Mouse (Mus musculus): ENCODE data around the gene Gm21818. TPM values are rescaled to one million over a fixed set of nuclear protein-coding genes. Genes with fewer than 3 reads are reported as not detected.
"Not testable (repeated sequence)": the region's sequence is repeated elsewhere in the genome, so short reads cannot be mapped to it uniquely, and the experiment has no call there.

Gene Gm21818
- polyA plus RNA-seq, 1 experiment from 2014 or later, result not detected

DNA sequence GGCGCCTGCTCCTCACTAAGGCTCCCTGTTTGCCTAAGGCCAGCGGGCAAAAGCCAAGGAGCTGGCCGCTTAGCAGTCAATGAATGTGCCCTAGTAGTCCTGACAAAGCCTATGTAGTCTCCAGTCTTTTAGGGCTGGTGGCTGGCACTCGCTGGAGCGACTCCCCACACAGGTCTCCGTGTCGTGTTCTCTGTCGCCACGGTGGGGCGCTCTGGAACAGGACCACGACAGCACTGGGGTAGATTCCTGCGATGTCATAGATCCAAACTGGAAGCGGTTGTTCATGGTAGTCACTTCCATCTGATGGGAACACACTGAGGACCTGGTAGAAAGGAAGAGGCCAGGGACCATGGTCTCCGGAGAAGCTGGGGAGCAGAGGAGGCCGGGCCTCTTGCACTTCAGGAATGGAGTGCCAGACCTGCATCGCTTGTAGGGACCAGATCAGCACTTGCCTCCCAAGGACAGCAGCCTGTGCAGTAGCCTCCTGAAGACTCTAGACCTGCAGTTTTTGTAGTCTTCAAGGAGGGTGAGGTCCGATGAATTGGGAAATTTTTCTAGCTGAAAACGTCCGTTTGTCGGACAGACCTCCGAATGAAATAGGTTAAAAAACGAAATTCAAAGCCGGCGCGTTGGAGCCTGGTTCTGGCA lies 50.9 kb downstream of the Gm21818 start:
- H3K36me3 ChIP-seq (ENCODE audit: control insufficient read depth, insufficient read depth, low read length); H3K4me1 ChIP-seq (ENCODE audit: control insufficient read depth, insufficient read depth, low read length); H3K9me3 ChIP-seq (ENCODE audit: control insufficient read depth, low read length); H3K27ac ChIP-seq (replicated peaks; ENCODE audit: low read depth, low read length); H3K9ac ChIP-seq (replicated peaks; ENCODE audit: low read length); H3K27me3 ChIP-seq (ENCODE audit: control insufficient read depth, insufficient read depth, low read length); DNase-seq; H3K4me2 ChIP-seq (ENCODE audit: low read length); H3K4me3 ChIP-seq (replicated peaks; ENCODE audit: low read depth, low read length): not testable (repeated sequence)
- 0 out of 2 replicates have a peak, but pooled peaks have one; percentile 40 for ATAC-seq (ENCODE audit: low FRiP score, low TSS enrichment)
- 95% methylated on average over 16 of the region's 25 CpGs for WGBS

Other genes with a start within 250 kb of the Gm21818 start
- not detected in 2 replicates for gene Gm21761, start 243.2 kb upstream of the Gm21818 start, polyA plus RNA-seq (2014; fragmentation: Nextera tagmentation; extraction: Ambion mirVana)
- gene B020031M17Rik, start 221.6 kb upstream of the Gm21818 start, polyA plus RNA-seq (2014; fragmentation: Nextera tagmentation; extraction: Ambion mirVana), result not detected in 2 replicates
- gene Gm36079, start 145.4 kb upstream of the Gm21818 start, polyA plus RNA-seq (2014; fragmentation: Nextera tagmentation; extraction: Ambion mirVana), result not detected in 2 replicates
- gene Gm21188, start 120.2 kb upstream of the Gm21818 start, polyA plus RNA-seq (2014; fragmentation: Nextera tagmentation; extraction: Ambion mirVana), result not detected in 2 replicates
- not detected in 2 replicates for gene Gm20767, start 32.2 kb upstream of the Gm21818 start, polyA plus RNA-seq (2014; fragmentation: Nextera tagmentation; extraction: Ambion mirVana)
- gene Gm21762, start 43.5 kb downstream of the Gm21818 start, polyA plus RNA-seq (2014; fragmentation: Nextera tagmentation; extraction: Ambion mirVana), result not detected in 2 replicates
- not detected in 2 replicates for gene Gm21731, start 66.7 kb downstream of the Gm21818 start, polyA plus RNA-seq (2014; fragmentation: Nextera tagmentation; extraction: Ambion mirVana)
- not detected in 2 replicates for gene AF067061, start 90.7 kb downstream of the Gm21818 start, polyA plus RNA-seq (2014; fragmentation: Nextera tagmentation; extraction: Ambion mirVana)
- 0.47 TPM in 1 of 2 replicates, not detected in the other for gene BC147527, start 128.0 kb downstream of the Gm21818 start, polyA plus RNA-seq (2014; fragmentation: Nextera tagmentation; extraction: Ambion mirVana)
- not detected in 2 replicates for gene Tcstv3, start 144.4 kb downstream of the Gm21818 start, polyA plus RNA-seq (2014; fragmentation: Nextera tagmentation; extraction: Ambion mirVana)